Comparison of ENCODE assay signal across 8 mouse cellular contexts in genomic region chr3:88150061-88150998, GRCm38 (mm10). TPM values are rescaled to one million over a fixed set of nuclear protein-coding genes. Genes with fewer than 3 reads are reported as not detected.
A peak's percentile ranks its signal among the peaks of the same experiment; 100 is the strongest.
DNase-seq lines count a peak whose midpoint lies in the region; ATAC-seq and TF ChIP-seq lines count a peak whose summit lies in the region.

No protein-coding gene starts in this region.

- TF ChIP-seq RAD21 in MEL (IDR thresholded peaks at IDR 0.05; ENCODE audit: low read depth, low read length), result no peak

- peak; percentile 47 for DNase-seq in A20 (ENCODE audit: low read depth, low spot score)
- no peak for DNase-seq in MEL (ENCODE audit: low read depth, low spot score)
- peak; percentile 57 for DNase-seq in hindbrain, embryonic 11.5 days (ENCODE audit: low spot score)
- DNase-seq in left cerebral cortex, postnatal 4 days, result peak; percentile 84
- DNase-seq in midbrain, postnatal 0 days (ENCODE audit: low spot score), result peak; percentile 62
- peak; percentile 52 to 76 for DNase-seq in thymus, postnatal 36 days

- peak overlapping the region; percentile 59; the same call in 1 of the 2 replicates for H3K27ac ChIP-seq in MEL (ENCODE audit: control insufficient read depth, low read depth, low read length)
- H3K27ac ChIP-seq in forebrain, embryonic 15.5 days (replicated peaks), result peak overlapping the region; percentile 93
- H3K27ac ChIP-seq in hindbrain, embryonic 11.5 days (ENCODE audit: low read depth, low read length), result peak overlapping the region; percentile 67
- peak overlapping the region; percentile 85 for H3K27ac ChIP-seq in midbrain, postnatal 0 days (ENCODE audit: low read depth, low read length)

- no peak for TF ChIP-seq CTCF in MEL (IDR thresholded peaks at IDR 0.05 in 2 of 3, conservative IDR thresholded peaks at IDR 0.05 in 1 of 3; ENCODE audit: control insufficient read depth in 1 of 3, insufficient read depth in 1 of 3, low read depth in 2 of 3, low read length in 3 of 3, poor library complexity in 1 of 3, severe bottlenecking in 1 of 3)
- TF ChIP-seq CTCF in midbrain, postnatal 0 days (IDR thresholded peaks at IDR 0.05), result peak; percentile 55

- H3K4me3 ChIP-seq in MEL (ENCODE audit: control insufficient read depth in 1 of 2, insufficient read depth in 1 of 2, low read depth in 2 of 2, low read length in 2 of 2), result no peak overlapping the region
- no peak overlapping the region; the same call in 1 of the 2 replicates for H3K4me3 ChIP-seq in forebrain, embryonic 15.5 days
- H3K4me3 ChIP-seq in hindbrain, embryonic 11.5 days (ENCODE audit: low read depth, low read length), result no peak overlapping the region
- no peak overlapping the region for H3K4me3 ChIP-seq in midbrain, postnatal 0 days (ENCODE audit: low read depth, low read length)

- H3K9me3 ChIP-seq in MEL (replicated peaks; ENCODE audit: insufficient read depth, low read length), result no peaks in the 10 kb centered on the region
- no peaks in the 10 kb centered on the region for H3K9me3 ChIP-seq in forebrain, embryonic 15.5 days
- H3K9me3 ChIP-seq in hindbrain, embryonic 11.5 days (ENCODE audit: control insufficient read depth, low read length), result no peaks in the 10 kb centered on the region
- H3K9me3 ChIP-seq in midbrain, postnatal 0 days (ENCODE audit: low read length), result no peaks in the 10 kb centered on the region

- TF ChIP-seq POLR2A in MEL (IDR thresholded peaks at IDR 0.05; ENCODE audit: control insufficient read depth in 1 of 2, insufficient read depth in 1 of 2, low read depth in 1 of 2, low read length in 2 of 2, poor library complexity in 1 of 2), result no peak

- H3K4me2 ChIP-seq in forebrain, embryonic 15.5 days (replicated peaks), result peak overlapping the region; percentile 31
- H3K4me2 ChIP-seq in hindbrain, embryonic 11.5 days (replicated peaks; ENCODE audit: low read depth, low read length), result peak overlapping the region; percentile 3
- peak overlapping the region; percentile 38 for H3K4me2 ChIP-seq in midbrain, postnatal 0 days (ENCODE audit: low read depth, low read length, poor library complexity, severe bottlenecking)

- H3K36me3 ChIP-seq in MEL (ENCODE audit: control insufficient read depth in 1 of 2, insufficient read depth in 2 of 2, low read length in 2 of 2), result peaks cover 3 to 42% of the 10 kb centered on the region in 2 experiments; a peak in 3 of 4 replicates
- no peaks in the 10 kb centered on the region for H3K36me3 ChIP-seq in forebrain, embryonic 15.5 days
- H3K36me3 ChIP-seq in hindbrain, embryonic 11.5 days (ENCODE audit: control insufficient read depth, insufficient read depth, low read length), result no peaks in the 10 kb centered on the region
- 0 out of 2 replicates have a peak, but pooled peaks cover 3% of the 10 kb centered on the region for H3K36me3 ChIP-seq in midbrain, postnatal 0 days (ENCODE audit: insufficient read depth, low read length)

- peak; percentile 61 for ATAC-seq in forebrain, embryonic 15.5 days (replicated peaks)
- ATAC-seq in hindbrain, embryonic 11.5 days (ENCODE audit: low FRiP score), result peak; percentile 33
- peak; percentile 52 for ATAC-seq in midbrain, postnatal 0 days (ENCODE audit: low FRiP score)
- no peak for ATAC-seq in inflammation-experienced regulatory T-cells, adult 6 months

- no peak for TF ChIP-seq EP300 in MEL (IDR thresholded peaks at IDR 0.05; ENCODE audit: low read depth in 1 of 2, low read length in 2 of 2)

- H3K27me3 ChIP-seq in MEL (ENCODE audit: control insufficient read depth in 1 of 2, insufficient read depth in 2 of 2, low read length in 2 of 2), result no peaks in the 10 kb centered on the region
- no peaks in the 10 kb centered on the region for H3K27me3 ChIP-seq in forebrain, embryonic 15.5 days
- no peaks in the 10 kb centered on the region for H3K27me3 ChIP-seq in hindbrain, embryonic 11.5 days (ENCODE audit: control insufficient read depth, insufficient read depth, low read length)
- no peaks in the 10 kb centered on the region for H3K27me3 ChIP-seq in midbrain, postnatal 0 days (ENCODE audit: insufficient read depth, low read length)

- H3K4me1 ChIP-seq in MEL (ENCODE audit: control insufficient read depth in 1 of 2, insufficient read depth in 2 of 2, low read length in 2 of 2), result peaks cover 23 to 48% of the 10 kb centered on the region in 2 experiments
- H3K4me1 ChIP-seq in forebrain, embryonic 15.5 days, result peaks cover 88% of the 10 kb centered on the region
- H3K4me1 ChIP-seq in hindbrain, embryonic 11.5 days (replicated peaks; ENCODE audit: control insufficient read depth, insufficient read depth, low read length), result peaks cover 35% of the 10 kb centered on the region
- peaks cover 55% of the 10 kb centered on the region for H3K4me1 ChIP-seq in midbrain, postnatal 0 days (ENCODE audit: insufficient read depth, low read length)

- peaks cover 89% of the 10 kb centered on the region for H3K79me2 ChIP-seq in MEL (ENCODE audit: control insufficient read depth, insufficient read depth, low read length, poor library complexity)

- intact Hi-C loops in left cerebral cortex, postnatal 4 days (cut with DNase I), result no loop called here

- peak overlapping the region; percentile 45; the same call in 1 of the 2 replicates for H3K9ac ChIP-seq in MEL (ENCODE audit: control insufficient read depth, low read depth, low read length, poor library complexity, severe bottlenecking)
- H3K9ac ChIP-seq in forebrain, embryonic 15.5 days (replicated peaks), result peak overlapping the region; percentile 30
- H3K9ac ChIP-seq in hindbrain, embryonic 11.5 days (ENCODE audit: low read depth, low read length), result peak overlapping the region; percentile 12; the same call in 1 of the 2 replicates
- H3K9ac ChIP-seq in midbrain, postnatal 0 days (replicated peaks; ENCODE audit: low read length, poor library complexity, severe bottlenecking), result peak overlapping the region; percentile 42

- 10% methylated on average over 14 of the region's 14 CpGs for WGBS in forebrain, embryonic 15.5 days
- 16% methylated on average over 14 of the region's 14 CpGs for WGBS in hindbrain, embryonic 11.5 days
- 12% methylated on average over 14 of the region's 14 CpGs for WGBS in midbrain, postnatal 0 days

TF ChIP-seq in MEL, 35 proteins besides CTCF, POLR2A, EP300 and RAD21:
- TF ChIP-seq SMC3 (IDR thresholded peaks at IDR 0.05; ENCODE audit: low read depth, low read length) (no peak), POLR2AphosphoS2 (IDR thresholded peaks at IDR 0.05; ENCODE audit: low read length) (no peak), KAT2A (conservative IDR thresholded peaks at IDR 0.05; ENCODE audit: low read depth, low read length) (no peak), GABPA (IDR thresholded peaks at IDR 0.05; ENCODE audit: low read depth, low read length) (no peak), MYB (IDR thresholded peaks at IDR 0.05; ENCODE audit: low read depth, low read length) (no peak), ETS1 (IDR thresholded peaks at IDR 0.05; ENCODE audit: low read depth, low read length) (no peak), USF1 (IDR thresholded peaks at IDR 0.05; ENCODE audit: low read depth, low read length) (no peak), NELFE (IDR thresholded peaks at IDR 0.05; ENCODE audit: low read depth, low read length) (no peak), MAX (IDR thresholded peaks at IDR 0.05; ENCODE audit: low read length) (no peak), JUND (IDR thresholded peaks at IDR 0.05; ENCODE audit: low read depth, low read length) (no peak), ZMIZ1 (IDR thresholded peaks at IDR 0.05; ENCODE audit: low read depth, low read length) (no peak), HCFC1 (IDR thresholded peaks at IDR 0.05; ENCODE audit: low read depth, low read length) (no peak), ZNF384 (IDR thresholded peaks at IDR 0.05; ENCODE audit: low read depth, low read length) (no peak), MEF2A (IDR thresholded peaks at IDR 0.05; ENCODE audit: extremely low read depth, insufficient replicate concordance, low read depth, low read length, poor library complexity, severe bottlenecking) (no peak), USF2 (IDR thresholded peaks at IDR 0.05; ENCODE audit: borderline replicate concordance in 1 of 2, insufficient read depth in 1 of 2, low read depth in 1 of 2, low read length in 2 of 2) (no peak), ZKSCAN1 (IDR thresholded peaks at IDR 0.05; ENCODE audit: low read depth, low read length) (no peak), CHD1 (IDR thresholded peaks at IDR 0.05; ENCODE audit: low read depth, low read length) (no peak), MAFK (IDR thresholded peaks at IDR 0.05; ENCODE audit: borderline replicate concordance, low read depth, low read length) (no peak)

RNA-seq across cellular contexts. Expression of gene Mef2d, which starts 8.2 kb away (rescaled TPM):
- total RNA-seq in MEL (2012; rRNA removed), result 16.2 and 16.9 TPM in 2 replicates
- polyA plus RNA-seq in MEL (2012; ENCODE audit: insufficient read depth in 1 of 2, insufficient read length in 2 of 2, low read depth in 1 of 2, low replicate concordance in 2 of 2, missing spikeins in 1 of 2), result 100 to 1,000 TPM in 1 of 2 experiments, 10 to 100 TPM in 1; 71.4 to 117 TPM
- polyA plus RNA-seq in forebrain, embryonic 15.5 days (2015; fragmentation: Nextera tagmentation; extraction: Ambion mirVana), result 20.1 and 21.3 TPM in 2 replicates
- polyA plus RNA-seq in hindbrain, embryonic 11.5 days (2014; fragmentation: Nextera tagmentation; extraction: Ambion mirVana), result 12.0 and 12.3 TPM in 2 replicates
- total RNA-seq in left cerebral cortex, postnatal 4 days (2021), result 100 to 1,000 TPM; 113 to 121 TPM
- total RNA-seq in midbrain, postnatal 0 days (2014; rRNA removed), result 45.5 and 59.6 TPM in 2 replicates
- 21.5 and 26.1 TPM in 2 replicates for polyA plus RNA-seq in midbrain, postnatal 0 days (2015; fragmentation: Nextera tagmentation; extraction: Ambion mirVana)
- polyA plus RNA-seq in inflammation-experienced regulatory T-cells, adult 6 months (2017; shearing (Covaris generic)), result 10 to 100 TPM; 16.6 to 32.0 (median 27.7) TPM
